Mouse (Mus musculus): ENCODE measurements at regions not wholly inside any gene's neighbourhood (a gene's known extent, or its start where the extent isn't known, plus 50 kb on each side); places are given as distances from the start of the nearest gene placed in this dataset.
"Not testable (repeated sequence)": the region's sequence is repeated elsewhere in the genome, so short reads cannot be mapped to it uniquely, and the experiment has no call there.

- not testable (repeated sequence) for TF ChIP-seq CTCF, EP300 (IDR thresholded peaks at IDR 0.05; ENCODE audit: low read depth)
Observed at GRCm38 (mm10) chr14:52752159-52752558, 256.6 kb upstream of the Olfr1507 start.

Measured in heart, postnatal 0 days (tissue).